Mouse (Mus musculus) T-helper 17 cell (primary cell): ENCODE data around the gene Mthfr.

Source experiments
- in situ Hi-C, 2 experiments: fragments of 300-600 bp; cut with MboI, MseI; formaldehyde crosslinking; loops; 1 replicate in 1 of 2; 2 replicates in 1 of 2; pipeline ENCODE4 v1.15.1; 2025; ENCODE audit warnings: high pct_unique_total_duplicates in 2 of 2

The Mthfr gene

DNA sequence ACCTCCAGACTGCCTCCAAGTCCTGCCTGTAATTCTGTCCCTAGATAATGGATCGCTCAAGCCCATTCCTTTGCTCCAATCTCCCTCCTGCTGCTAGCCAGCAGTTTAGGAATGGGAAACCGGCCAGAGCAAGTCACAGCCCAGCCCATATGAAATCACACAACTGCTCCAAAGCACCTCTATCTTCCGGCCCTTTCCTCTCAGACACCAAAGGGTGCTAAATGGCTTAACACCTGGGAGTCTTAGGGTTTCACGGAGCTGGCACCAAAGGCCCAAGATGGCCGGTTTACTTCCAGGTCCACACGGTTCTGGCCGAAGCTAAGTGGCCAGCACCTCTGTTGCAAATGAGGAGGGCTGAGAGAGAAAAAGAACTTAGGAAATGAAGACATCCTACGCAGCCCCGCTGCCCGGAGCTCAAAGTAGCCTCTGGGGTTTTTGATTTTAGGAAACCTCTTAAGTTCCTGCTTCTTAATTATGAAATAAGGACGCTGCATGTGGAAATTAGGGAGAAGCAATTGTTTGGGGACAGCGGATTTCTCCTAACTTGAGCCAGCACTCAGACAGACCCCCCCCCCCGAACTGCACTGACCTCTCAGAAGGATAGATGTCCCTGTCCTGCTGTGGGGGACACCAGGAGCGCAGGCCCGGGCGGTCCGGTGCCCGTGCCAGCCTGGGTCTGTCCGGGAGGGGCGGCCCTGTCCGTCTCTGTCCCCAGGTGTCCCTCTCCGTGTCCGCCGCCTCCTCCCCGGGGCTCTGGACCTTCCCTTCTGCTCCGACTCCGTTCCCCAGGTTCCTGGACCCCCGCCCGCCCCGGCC lies 48.4 kb downstream of the Mthfr start:
- in situ Hi-C loops: loop anchor here in 1 of 2 experiments (5.0 kb wide), 1 partner anchor 45 kb away; no protein-coding TSS in a partner anchor

DNA sequence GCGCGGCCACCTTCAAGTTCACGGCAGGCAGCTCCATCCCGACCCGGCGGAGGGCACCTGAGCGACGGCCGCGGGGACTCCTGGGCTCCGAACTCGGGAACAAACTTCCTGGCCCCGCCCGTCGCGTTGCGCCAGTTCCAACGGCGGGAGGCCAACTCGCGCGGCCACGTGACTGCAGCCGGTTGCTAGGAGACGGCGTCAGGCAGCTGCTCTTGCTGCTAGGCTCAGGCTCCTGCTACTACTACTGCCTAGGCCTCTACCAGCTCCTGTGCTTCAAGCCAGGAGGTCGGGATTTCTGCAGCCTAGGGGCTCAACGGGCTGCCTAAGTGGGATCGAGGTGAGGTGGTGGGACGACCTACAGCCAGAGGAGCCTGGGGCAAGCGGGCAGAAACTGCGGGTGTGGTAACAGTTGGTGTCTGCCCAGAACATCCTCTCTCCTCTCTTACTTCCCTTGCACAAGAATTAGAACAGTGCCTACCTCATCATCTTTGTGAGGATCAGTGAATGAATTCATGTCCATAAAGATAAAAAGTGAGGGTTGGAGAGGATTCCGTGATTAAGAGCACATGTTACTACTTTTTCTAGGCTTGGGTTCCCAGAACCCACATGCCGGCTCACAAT lies 49.1 kb downstream of the Mthfr start, which contains the start of gene Agtrap:
Gene Agtrap, minus strand, starts transcription at position 125 of the 621 bp plus-strand sequence.
- in situ Hi-C loops: loop anchor here in 1 of 2 experiments (5.0 kb wide), 1 partner anchor 46 kb away; no protein-coding TSS in a partner anchor

DNA sequence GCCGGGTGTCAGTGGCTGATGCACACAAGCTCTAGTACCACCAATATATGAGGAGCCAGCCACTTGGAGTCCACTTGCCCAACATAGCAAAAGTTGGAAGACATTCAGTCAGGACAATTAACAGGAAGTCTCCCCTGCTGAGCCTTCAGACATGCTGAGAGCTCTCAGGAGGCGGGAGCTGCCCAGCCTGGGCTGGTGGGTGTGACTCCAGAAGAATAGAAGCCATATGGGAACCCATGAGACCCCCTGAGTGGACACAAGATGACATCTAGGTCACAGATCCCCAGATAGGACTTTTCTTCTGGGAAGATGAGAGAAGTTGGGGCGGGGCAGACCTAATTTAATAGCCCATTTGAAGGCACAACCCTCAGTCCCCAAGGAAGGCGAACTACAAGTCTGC lies 50.3 kb downstream of the Mthfr start:
- in situ Hi-C loops: loop anchor here in 1 of 2 experiments (5.0 kb wide), 1 partner anchor 47 kb away; no protein-coding TSS in a partner anchor

DNA sequence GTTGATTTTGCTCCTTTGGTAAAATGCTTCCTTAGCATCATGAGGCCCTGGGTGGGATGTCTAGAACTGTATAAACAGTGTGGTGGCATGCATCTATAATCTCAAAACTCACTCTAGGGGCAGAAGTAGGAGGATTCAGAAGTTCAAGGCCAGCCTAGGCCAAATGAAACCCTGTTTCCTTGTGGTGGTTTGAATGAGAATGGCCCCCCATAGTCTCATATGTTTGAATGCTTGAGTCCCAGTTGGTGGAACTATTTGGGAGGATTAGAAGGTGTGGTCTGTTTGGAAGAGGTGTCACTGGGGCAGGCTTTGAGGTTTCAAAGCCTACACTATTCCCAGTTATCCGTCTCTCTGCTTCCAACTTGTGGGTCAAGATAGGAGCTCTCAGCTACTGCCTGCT lies 52.3 kb downstream of the Mthfr start:
- in situ Hi-C loops: no loop called here

DNA sequence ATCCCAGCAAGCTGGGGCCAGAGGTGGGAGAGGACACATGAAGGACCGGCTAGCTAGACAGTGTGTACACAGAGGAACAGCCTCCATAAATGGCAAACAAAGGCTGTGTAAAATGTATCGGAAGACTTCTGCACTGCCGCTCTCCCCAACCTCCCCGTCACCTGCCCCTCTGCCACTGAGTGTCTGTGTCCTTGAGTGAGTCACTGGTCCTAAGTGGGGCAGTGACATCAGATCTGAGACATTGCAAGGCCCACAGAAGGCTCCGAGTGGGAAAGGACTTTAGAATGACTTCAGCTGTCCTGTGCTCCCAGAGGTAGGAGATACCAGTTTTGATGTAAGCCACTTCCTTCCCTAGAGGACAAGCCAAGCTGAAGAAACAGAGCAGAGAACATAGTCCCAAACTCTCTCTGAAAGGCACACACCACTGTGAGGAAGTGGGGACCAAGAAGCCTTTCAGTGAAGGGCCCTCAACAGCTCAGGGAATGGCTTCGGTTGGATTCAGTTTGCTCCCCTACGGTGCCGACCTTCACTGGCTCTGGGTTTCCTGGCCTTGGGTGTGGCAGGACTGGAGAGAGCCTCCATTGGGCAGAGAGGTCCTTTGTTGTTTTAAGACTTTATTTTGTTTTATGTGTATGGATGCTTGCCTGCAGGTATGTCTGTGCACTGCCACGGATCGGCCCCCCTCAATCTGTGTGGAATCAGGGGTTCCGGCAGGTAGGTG lies 53.8 kb downstream of the Mthfr start:
- in situ Hi-C loops: no loop called here

DNA sequence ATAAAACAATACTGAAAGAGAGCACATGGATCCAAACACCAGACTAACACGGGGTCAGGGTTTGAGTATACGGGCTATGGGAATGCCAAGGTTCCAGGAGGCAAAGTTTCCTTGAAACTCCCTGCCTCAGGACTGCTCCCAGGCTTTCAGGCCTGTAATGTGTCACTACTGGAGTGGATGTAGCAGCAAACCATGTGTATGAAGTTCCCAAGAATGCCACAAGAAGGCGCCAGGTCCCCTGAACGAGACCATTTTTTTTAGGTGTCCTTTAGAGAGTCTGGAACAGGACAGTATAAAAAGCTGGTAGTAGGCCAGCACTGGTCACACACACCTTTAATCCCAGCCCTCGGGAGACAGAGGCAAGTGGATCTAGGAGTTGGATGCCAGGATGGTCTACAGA lies 55.3 kb downstream of the Mthfr start:
- in situ Hi-C loops: no loop called here

DNA sequence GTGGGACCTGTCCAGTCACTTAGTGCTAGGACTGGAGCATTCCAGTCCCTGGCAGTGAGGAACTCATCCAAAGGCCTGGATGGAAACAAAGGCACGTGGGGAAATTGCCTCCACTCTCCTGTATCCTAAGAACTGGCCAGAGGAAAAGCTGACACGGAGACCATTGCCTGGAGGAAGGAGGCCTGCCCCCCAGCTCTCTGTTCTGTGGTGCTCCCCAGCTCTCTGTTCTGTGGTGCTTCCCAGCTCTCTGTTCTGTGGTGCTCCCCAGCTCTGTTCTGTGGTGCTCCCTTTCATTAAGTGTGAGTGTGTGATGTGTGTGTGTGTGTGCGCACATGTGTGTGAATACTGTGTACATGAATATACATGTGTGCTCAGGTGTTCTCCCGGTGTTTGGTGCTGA lies 56.2 kb downstream of the Mthfr start:
- in situ Hi-C loops: no loop called here

DNA sequence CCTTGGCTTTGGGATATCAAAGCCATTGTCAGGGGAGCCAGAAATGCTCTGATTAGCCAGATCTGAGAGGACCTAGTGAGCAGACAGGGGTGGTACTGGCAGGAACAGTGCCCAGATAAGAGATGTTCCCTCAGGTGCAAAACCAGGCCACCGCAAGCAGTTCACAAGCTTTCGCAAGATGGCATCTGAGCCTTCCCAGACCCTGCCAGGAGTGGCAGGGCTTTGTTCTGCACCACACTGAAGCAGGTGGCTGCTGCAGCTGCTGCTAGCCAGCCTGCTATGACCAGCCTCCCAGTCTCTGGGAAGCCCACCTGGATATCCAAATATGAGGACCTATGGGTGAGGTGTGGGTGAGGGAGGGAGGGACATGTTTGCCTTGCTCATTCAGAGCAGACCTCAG lies 59.1 kb downstream of the Mthfr start:
- in situ Hi-C loops: no loop called here

DNA sequence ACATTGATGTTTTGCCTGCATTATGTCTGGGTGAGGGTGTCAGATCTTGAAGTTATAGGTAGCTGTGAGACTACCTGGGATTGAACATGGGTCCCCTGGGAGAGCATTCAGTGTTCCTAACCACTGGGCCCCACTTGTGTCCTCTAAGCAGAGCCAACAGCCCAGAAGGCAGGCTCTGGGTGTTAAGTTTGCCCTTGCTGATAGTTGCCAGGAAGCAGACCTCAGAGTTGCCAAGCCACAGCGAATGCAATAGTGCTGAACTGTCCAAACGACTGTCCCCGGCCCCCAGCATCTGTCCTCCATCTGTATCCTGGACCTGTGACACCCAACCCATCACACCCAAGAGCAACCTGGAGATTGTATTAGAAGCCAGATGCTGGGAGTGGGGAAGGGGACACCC lies 59.8 kb downstream of the Mthfr start:
- in situ Hi-C loops: no loop called here

DNA sequence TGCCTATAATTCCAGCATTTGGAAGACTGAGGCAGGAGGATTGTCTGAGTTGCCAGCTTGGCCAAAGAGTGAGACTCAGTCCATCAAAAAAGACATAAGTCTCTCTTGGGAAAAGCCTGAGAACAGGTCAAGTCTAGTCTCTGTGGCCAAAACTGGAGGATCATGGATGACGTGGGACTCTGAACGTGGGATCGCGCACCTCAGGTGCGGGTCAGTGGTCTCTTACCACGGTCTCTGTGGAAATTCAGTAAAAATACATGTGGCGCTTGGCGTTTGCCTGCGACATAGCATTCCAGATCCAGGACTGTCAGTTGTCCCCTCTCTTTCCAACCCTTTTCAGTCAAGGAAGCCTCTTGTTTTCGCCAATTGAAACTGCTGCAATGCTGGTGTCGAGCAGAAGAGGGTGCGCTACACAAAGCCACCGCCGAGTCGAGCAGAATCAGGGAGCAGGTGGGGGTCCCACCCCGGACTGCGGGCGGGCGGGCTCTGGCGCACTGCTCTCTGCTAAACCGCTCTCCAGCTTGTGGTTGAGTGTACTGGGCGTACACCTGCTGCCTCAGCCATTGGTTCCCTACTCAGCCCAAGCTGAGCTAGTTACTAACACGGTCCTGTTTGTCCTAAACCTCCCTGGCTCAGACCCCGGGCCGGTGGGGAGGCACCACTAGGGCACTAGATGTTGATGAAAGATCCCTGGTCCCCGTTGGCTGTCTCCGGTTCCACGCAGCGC lies 63.1 kb downstream of the Mthfr start:
- in situ Hi-C loops: no loop called here

DNA sequence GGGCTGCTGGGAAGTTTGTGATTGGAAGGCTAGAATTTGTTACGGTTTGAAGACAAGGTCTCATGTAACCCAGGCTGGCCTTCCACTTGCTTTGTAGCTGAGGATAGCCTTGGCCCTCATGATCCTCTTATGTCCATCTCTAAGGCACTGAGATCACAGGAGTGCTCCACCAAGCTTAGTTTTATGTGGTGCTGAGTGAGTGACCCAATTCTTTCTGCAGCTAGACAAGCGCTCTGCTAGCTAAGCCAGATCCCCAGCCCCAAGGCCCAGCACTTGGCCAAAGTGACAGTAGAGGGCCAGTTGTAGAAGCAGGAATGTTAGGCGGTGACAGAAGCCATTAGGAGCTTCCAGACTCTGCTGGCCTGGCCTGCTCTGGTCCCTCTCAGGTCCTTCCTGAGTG lies 65.3 kb downstream of the Mthfr start:
- in situ Hi-C loops: no loop called here

DNA sequence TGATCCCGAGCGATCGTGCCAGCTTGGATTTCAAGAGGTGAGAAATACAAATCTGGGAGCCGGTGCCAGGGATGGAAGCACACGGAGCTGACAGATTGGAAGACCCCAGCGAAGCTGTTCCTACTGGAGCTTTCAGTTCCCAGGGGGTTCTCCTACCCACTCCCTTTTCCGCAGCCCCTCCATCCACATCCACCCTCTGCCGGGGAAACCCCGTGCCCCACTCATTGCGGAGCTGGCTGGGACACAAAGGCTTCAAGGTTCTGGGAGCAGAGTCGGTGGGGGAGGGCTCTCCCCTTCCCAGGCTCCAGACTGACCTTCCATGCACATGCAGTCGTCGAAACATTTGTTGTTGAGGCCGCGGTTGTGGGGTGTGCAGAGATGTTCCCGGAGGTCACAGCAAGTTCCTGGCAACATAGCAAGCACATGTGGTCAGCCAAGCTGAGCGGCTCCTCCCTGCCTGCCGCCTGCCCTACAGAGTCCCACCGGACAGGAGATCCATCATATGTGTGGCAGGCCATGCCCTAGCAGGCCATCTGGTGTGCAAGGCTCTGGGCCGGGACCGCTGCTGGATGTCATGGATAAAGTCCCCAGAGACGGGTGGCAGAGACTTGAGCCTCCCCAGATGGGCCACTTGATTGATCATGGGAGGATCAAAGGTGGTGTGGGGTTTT lies 68.9 kb downstream of the Mthfr start:
- in situ Hi-C loops: no loop called here

DNA sequence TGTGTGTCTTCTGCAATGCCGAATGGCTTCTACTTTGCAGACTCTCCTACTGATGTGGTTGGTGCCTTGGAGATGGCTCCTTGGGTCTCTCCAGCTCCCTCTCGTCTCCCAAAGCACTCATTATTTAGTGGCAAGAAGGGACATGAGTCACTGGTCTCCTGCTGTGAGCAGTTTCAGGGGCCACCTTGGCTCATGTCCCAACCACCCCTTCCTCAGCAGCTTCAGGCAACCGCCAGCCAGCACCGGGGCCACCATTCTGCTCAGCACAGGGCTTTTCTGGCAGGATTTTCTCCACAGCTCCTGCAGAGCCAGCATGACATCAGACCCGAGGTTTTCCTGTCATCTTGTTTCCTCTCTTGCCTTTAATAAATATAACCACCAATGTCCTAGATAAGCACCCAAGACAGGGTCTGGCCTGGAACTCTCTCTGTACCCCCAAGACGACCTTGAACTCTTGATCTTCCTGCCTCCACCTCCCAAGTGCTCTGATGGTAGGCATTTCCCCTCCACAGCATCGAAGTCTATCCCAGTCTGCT lies 69.8 kb downstream of the Mthfr start:
- in situ Hi-C loops: no loop called here
